Mouse (Mus musculus): ENCODE measurements around the gene Fam163b. TPM values are rescaled to one million over a fixed set of nuclear protein-coding genes. Genes with fewer than 3 reads are reported as not detected.

Fam163b gene
- polyA plus RNA-seq, 1 experiment from 2014 or later: not detected

- DNase-seq (ENCODE audit: low spot score): no peak
- 72% methylated on average over 10 of the region's 10 CpGs for WGBS
- ATAC-seq (replicated peaks; ENCODE audit: low FRiP score, low read depth): no peak
These were observed 33.5 kb upstream of the Fam163b start for GRCm38 (mm10) chr2:27175696-27176267.

DNA sequence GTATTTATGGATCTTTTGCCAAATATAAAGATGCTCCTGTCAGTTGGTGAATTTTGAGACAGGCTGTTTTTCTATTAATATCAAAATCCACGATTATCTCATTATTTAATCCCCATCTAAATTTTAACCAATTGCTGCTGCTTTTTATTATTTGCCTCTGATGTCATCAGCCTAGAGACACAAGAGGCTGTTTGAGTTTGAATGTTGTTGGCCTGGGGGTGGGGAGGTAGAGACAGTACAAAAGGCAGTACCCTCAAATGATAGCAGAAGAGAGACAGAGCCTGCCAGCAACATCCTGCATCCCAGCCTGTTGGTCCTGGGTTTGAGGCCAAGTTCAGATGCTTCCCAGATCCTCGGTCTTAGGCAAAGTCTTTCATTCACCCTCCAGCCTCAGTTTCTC is 32.0 kb upstream of the Fam163b start:
- Histone ChIP-seq H3K4me3 (replicated peaks; ENCODE audit: low read depth, low read length) (no peak overlapping the region), H3K4me2 (ENCODE audit: low read length) (no peak overlapping the region), H3K9me3 (replicated peaks; ENCODE audit: low read length) (no peaks in the 10 kb centered on the region), H3K27me3 (ENCODE audit: insufficient read depth, low read length) (no peaks in the 10 kb centered on the region), H3K27ac (no peak overlapping the region), H3K36me3 (ENCODE audit: insufficient read depth, low read length) (no peaks in the 10 kb centered on the region), H3K4me1 (replicated peaks; ENCODE audit: insufficient read depth, low read length) (no peaks in the 10 kb centered on the region), H3K9ac (ENCODE audit: low read depth, low read length) (no peak overlapping the region)
- DNase-seq (ENCODE audit: low spot score): no peak
- 79% methylated on average over 2 of the region's 2 CpGs for WGBS
- no peak for TF ChIP-seq CTCF (IDR thresholded peaks at IDR 0.05; ENCODE audit: low read depth)
- ATAC-seq (replicated peaks; ENCODE audit: low FRiP score, low read depth): no peak

More at GRCm38 (mm10) chr2:27175696-27176267, 33.5 kb upstream of the Fam163b start:
- Histone ChIP-seq H3K4me1 (replicated peaks; ENCODE audit: insufficient read depth, low read length) (no peaks in the 10 kb centered on the region), H3K4me3 (replicated peaks; ENCODE audit: low read depth, low read length) (no peak overlapping the region), H3K9me3 (replicated peaks; ENCODE audit: low read length) (no peaks in the 10 kb centered on the region), H3K27ac (no peak overlapping the region), H3K4me2 (ENCODE audit: low read length) (no peak overlapping the region), H3K36me3 (ENCODE audit: insufficient read depth, low read length) (no peaks in the 10 kb centered on the region), H3K27me3 (ENCODE audit: insufficient read depth, low read length) (no peaks in the 10 kb centered on the region), H3K9ac (ENCODE audit: low read depth, low read length) (no peak overlapping the region)
- TF ChIP-seq CTCF (IDR thresholded peaks at IDR 0.05; ENCODE audit: low read depth): no peak

DNA sequence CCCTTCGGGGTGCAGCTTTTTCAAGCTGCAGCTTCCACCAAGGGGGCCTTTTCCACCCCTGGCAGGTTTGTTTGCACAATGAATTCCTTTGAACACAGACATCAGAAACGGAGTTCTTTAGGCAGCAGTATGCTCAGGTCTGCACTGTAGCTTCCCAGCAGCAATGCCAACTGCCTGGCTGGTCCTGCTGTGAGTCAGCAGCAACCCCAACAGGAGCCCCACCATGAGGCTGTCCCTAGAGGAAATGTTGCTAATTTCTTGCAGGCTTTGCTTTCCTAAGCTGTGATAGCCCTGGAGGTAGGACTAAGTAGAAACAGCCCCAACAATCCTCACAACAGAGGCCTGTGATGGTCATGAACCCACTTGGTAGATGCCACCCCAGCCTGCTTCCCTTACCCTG is 24.7 kb upstream of the Fam163b start:
- no peak overlapping the region for H3K4me2 ChIP-seq (ENCODE audit: low read length)
- no peaks in the 10 kb centered on the region for H3K4me1 ChIP-seq (replicated peaks; ENCODE audit: insufficient read depth, low read length)
- no peaks in the 10 kb centered on the region for H3K36me3 ChIP-seq (ENCODE audit: insufficient read depth, low read length)
- H3K9me3 ChIP-seq (replicated peaks; ENCODE audit: low read length): no peaks in the 10 kb centered on the region
- ATAC-seq (replicated peaks; ENCODE audit: low FRiP score, low read depth) (no peak), DNase-seq (ENCODE audit: low spot score) (no peak)
- 18% methylated on average over 2 of the region's 2 CpGs for WGBS
- H3K27ac ChIP-seq: no peak overlapping the region
- no peak overlapping the region for H3K9ac ChIP-seq (ENCODE audit: low read depth, low read length)
- TF ChIP-seq CTCF (IDR thresholded peaks at IDR 0.05; ENCODE audit: low read depth): no peak
- H3K4me3 ChIP-seq (replicated peaks; ENCODE audit: low read depth, low read length): no peak overlapping the region
- H3K27me3 ChIP-seq (ENCODE audit: insufficient read depth, low read length): no peaks in the 10 kb centered on the region

DNA sequence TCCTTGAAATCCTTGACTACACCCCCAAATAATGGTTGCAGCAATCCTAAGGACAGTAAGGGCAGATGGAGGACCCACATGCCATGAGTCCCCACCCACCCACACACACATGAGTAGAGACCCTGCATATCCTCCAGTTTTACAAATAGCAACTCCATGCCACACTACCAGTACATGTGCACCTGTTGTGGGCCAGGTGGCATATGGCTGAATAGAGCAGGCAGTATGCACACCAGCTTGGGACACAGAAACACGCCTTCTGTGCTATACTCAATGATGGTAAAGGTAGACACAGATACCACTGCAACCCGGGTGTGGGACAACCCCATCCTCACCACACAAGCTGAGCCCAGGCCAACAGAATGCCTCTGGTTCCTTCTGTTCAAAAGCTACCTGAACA is 23.8 kb upstream of the Fam163b start:
- no peak overlapping the region for H3K9ac ChIP-seq (ENCODE audit: low read depth, low read length)
- H3K9me3 ChIP-seq (replicated peaks; ENCODE audit: low read length): no peaks in the 10 kb centered on the region
- no peak for TF ChIP-seq CTCF (IDR thresholded peaks at IDR 0.05; ENCODE audit: low read depth)
- ATAC-seq (replicated peaks; ENCODE audit: low FRiP score, low read depth) (no peak), DNase-seq (ENCODE audit: low spot score) (no peak)
- no peak overlapping the region for H3K4me3 ChIP-seq (replicated peaks; ENCODE audit: low read depth, low read length)
- H3K27me3 ChIP-seq (ENCODE audit: insufficient read depth, low read length): no peaks in the 10 kb centered on the region
- H3K4me1 ChIP-seq (replicated peaks; ENCODE audit: insufficient read depth, low read length): no peaks in the 10 kb centered on the region
- WGBS: 85% methylated on average over 2 of the region's 2 CpGs
- no peaks in the 10 kb centered on the region for H3K36me3 ChIP-seq (ENCODE audit: insufficient read depth, low read length)
- H3K4me2 ChIP-seq (ENCODE audit: low read length): no peak overlapping the region
- no peak overlapping the region for H3K27ac ChIP-seq

DNA sequence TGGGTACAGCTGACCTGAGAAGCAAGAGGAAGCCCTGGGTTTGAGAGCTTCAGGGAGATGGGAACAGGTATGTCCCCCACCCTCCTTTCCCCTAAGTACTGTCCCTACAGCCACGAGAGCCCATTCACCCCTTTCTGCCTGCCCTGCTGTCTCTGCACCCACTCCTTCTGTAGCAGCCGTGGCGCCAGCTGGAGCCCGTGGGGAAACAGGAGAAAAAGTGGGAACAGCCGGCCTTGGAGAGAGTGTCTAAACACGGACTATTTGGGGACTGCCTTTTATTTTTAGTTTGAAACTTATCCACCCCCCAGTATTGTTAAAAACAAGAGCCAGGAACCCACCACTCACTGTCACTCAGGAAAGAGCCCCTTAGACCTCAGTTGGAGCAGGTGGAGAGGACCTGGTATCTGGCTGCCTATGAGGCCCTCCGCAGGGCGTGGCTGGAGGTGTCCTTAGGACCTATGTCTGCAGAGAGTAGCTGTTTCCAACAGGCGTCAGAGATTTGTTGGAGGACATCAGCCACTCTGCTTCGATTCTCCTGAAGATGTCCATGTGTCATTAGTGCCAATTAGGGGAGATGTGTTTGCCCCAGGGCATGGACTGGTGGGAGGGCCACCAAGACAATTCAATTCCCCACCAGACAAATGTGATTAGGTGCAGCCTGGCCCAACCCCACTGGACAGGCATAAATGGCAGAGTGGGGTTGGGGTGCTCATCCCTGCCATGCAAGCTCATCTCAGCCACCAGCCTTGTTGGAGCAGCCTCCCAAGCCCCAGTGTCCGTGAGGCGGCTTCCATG is 22.7 kb upstream of the Fam163b start, which contains the start of gene Dbh:
Dbh (plus strand) TSS at position 438 of the 795 bp plus-strand sequence.
- H3K4me1 ChIP-seq (replicated peaks; ENCODE audit: insufficient read depth, low read length): no peaks in the 10 kb centered on the region
- H3K27me3 ChIP-seq (ENCODE audit: insufficient read depth, low read length): no peaks in the 10 kb centered on the region
- 82% methylated on average over 12 of the region's 12 CpGs for WGBS
- DNase-seq (ENCODE audit: low spot score): no peak
- H3K9ac ChIP-seq (ENCODE audit: low read depth, low read length): no peak within 1 kb of the TSS
- TF ChIP-seq CTCF (IDR thresholded peaks at IDR 0.05; ENCODE audit: low read depth): no peak
- H3K4me2 ChIP-seq (ENCODE audit: low read length): no peak within 1 kb of the TSS
- H3K27ac ChIP-seq: no peak within 1 kb of the TSS
- no peak for ATAC-seq (replicated peaks; ENCODE audit: low FRiP score, low read depth)
- H3K36me3 ChIP-seq (ENCODE audit: insufficient read depth, low read length): no peaks in the 10 kb centered on the region
- H3K4me3 ChIP-seq (replicated peaks; ENCODE audit: low read depth, low read length): no peak within 1 kb of the TSS
- no peaks in the 10 kb centered on the region for H3K9me3 ChIP-seq (replicated peaks; ENCODE audit: low read length)

- H3K36me3 ChIP-seq (ENCODE audit: insufficient read depth, low read length): no peaks in the 10 kb centered on the region
- H3K9me3 ChIP-seq (replicated peaks; ENCODE audit: low read length): no peaks in the 10 kb centered on the region
- H3K4me1 ChIP-seq (replicated peaks; ENCODE audit: insufficient read depth, low read length): no peaks in the 10 kb centered on the region
- 70% methylated on average over 5 of the region's 5 CpGs for WGBS
- H3K4me2 ChIP-seq (ENCODE audit: low read length): no peak overlapping the region
- no peak for TF ChIP-seq CTCF (IDR thresholded peaks at IDR 0.05; ENCODE audit: low read depth)
- H3K27ac ChIP-seq: no peak overlapping the region
- no peak overlapping the region for H3K9ac ChIP-seq (ENCODE audit: low read depth, low read length)
- H3K4me3 ChIP-seq (replicated peaks; ENCODE audit: low read depth, low read length): no peak overlapping the region
- ATAC-seq (replicated peaks; ENCODE audit: low FRiP score, low read depth): no peak
- no peak for DNase-seq (ENCODE audit: low spot score)
- H3K27me3 ChIP-seq (ENCODE audit: insufficient read depth, low read length): no peaks in the 10 kb centered on the region
These were observed 21.6 kb upstream of the Fam163b start for GRCm38 (mm10) chr2:27163851-27164250.

All from kidney, postnatal 0 days (tissue).